Mouse (Mus musculus): ENCODE measurements around the gene Lrrc56. TPM values are rescaled to one million over a fixed set of nuclear protein-coding genes. Genes with fewer than 3 reads are reported as not detected.
A peak's percentile ranks its signal among the peaks of the same experiment; 100 is the strongest.

The Lrrc56 gene
- total RNA-seq (2021), result 7.6 and 9.6 TPM in 2 replicates
- long read RNA-seq, experiment 1, partial matches to known transcripts, result 4 of 13 reads
- long read RNA-seq, experiment 1, other reads (novel, unspliced or antisense), result 5 of 13 reads
- long read RNA-seq, experiment 2, partial matches to known transcripts, result 0 of 4 reads
- long read RNA-seq, experiment 2, other reads (novel, unspliced or antisense), result 4 of 4 reads

DNA sequence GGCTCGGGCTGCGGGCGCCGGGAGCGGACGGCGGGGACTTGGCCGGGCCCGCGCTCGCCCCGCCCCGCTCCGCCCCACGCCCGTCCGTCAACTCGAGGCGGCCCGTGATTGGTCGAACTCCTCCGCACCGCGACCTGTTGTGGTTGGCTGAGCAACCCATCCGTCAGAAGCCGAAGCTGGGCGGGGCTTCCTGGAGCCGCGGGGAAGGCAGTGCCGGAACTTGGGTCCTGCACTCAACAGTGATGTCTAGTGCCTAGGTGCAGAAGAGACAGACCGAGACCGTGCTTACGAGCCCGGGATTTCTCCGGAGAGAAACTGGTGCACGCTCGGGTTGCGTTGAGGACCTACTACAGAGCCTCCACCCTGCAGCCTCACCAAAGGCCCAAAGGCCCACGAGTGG is at the start of gene Lrrc56, which contains the start of gene Hras:
Gene Lrrc56, plus strand, starts transcription at position 210 of the 400 bp plus-strand sequence.
Gene Hras, minus strand, starts transcription at position 58 of the 400 bp plus-strand sequence.
- peak; percentile 99 for DNase-seq

DNA sequence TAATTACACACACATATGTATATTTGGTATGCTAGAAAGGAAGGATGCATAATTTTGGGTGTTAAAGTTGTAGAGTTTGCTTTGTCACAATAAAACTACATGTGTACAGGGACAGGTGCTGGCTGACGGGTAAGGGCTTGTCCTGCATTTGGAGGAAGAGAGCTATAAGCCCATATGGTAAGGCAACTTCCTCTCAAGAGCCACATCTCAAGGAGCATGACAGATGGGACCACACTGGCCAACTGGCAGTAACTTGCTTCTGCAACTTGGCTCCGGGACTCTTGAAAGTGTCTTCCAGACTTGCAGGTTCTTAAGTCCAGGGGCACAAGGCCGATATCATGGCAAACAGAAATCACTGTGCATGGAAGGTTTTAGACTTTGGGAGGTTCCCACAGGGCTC is 49.3 kb upstream of the Lrrc56 start:
- no peak for DNase-seq

DNA sequence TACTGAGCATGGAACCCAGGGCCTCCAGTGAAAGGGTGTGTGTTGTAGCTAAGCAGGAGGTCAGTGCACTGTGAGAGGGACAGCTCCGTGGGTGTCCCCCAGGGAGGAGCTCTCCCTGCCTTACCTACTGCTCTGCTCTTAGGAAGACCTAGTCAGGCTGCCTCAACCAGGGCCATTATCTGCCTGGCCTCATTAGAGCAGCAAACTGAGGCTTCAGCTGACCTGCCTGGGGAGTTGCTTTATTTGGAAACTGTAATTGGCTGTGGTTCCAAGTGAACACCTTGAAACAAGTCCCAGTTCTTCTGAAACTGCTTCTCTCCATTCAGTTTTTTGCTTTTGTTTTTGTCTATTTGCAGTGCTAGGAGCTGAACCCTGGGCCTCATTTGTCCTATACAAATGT is 48.6 kb upstream of the Lrrc56 start:
- no peak for DNase-seq

DNA sequence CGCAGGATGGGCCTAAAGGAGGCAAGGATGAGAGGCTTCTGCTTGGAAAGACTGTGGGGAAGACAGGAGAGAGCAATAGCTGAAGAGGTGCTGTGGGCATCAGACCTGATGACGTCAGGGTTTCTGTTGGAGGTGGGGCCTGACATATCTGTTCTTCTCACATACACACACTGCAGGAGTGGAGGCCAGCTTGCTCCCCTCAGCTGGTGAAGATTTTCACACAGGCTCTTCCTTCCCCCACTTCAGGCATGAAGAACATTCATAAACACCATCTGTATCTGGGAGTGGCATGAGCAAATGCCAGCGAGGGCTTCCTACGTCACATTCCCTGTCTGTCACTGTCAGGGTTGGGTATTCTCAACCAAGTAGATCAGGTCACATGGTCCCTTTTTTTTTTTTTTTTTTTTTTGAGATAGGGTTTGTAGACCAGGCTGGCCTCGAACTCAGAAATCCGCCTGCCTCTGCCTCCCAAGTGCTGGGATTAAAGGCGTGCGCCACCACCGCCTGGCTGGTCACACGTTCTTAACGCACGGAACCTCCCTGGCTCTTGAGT is 47.8 kb upstream of the Lrrc56 start:
- no peak for DNase-seq

DNA sequence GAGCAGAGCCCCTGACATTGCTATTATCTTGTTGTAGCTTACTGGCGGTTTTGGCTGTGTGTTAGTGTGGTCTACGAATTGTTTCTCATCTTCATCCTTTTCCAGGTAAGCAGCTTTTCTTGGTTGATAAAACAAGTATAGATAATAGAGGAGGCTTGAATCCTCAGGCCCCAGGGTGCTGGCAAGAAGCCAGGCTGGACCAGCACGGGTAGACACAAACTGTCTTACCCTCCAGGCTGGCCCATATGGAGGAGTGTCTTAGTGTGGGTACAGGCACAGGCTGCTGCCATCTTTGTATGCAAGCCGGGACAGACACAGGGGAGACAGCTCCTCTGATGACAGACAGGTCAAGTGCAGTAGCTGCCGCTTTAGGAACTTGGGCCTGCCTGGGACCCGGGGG is 46.9 kb upstream of the Lrrc56 start:
- DNase-seq, result no peak

DNA sequence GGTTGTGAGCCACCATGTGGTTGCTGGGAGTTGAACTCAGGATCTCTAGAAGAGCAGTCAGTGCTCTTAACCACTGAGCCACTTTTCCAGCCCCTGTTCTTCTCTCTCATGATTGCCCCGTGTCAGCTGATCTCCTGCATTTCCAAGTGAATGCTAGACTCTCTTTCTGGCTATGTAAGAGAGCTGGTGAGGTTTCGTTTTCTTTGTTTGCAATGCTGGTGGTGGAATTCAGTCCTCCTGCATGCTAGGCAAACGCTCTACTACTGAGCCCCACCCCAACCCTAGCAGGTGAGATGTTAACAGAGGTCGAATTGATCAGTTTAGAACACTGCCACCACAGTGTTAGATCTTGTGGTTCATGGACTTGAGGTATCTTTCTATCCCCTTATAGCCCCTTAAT is 45.3 kb upstream of the Lrrc56 start:
- DNase-seq, result no peak

DNA sequence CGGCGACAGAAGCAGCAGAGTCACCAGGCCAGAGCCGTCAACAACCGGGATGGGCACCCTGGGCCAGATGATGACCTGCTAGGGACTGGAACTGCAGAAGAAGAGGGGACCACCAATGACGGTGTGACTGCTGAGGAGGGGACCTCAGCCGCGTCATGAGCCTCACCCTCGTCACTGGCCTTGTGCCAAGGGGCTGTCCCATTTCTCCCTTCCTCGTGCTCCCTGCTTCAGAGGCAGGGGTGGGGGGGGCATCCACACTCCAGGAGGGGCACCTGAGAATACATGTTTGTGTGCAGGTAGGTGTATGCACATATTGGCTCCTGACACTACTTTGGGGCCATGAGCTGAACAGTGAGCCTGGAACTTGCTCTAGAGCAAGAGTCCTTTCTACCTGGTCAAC is 38.6 kb upstream of the Lrrc56 start:
- no peak for DNase-seq

DNA sequence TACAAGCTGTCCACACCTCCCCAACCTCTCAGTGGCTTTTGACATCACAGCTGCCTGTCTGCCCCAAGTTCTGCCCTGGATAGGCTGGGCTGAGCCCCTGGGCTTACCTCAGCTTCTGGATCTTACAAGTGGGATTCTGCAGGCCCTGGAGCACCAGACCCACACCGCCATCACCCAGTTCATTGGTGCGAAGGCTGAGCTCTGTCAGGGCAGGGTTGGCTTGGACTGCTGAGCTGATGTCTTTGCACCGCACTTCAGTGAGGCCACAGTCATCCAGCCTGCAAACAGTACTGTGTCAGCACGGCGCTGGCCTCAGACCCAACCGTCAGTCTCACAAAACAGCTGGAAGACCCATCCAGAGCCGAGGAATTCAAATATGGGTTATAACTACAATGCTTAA is 29.6 kb upstream of the Lrrc56 start:
- DNase-seq, result no peak

DNA sequence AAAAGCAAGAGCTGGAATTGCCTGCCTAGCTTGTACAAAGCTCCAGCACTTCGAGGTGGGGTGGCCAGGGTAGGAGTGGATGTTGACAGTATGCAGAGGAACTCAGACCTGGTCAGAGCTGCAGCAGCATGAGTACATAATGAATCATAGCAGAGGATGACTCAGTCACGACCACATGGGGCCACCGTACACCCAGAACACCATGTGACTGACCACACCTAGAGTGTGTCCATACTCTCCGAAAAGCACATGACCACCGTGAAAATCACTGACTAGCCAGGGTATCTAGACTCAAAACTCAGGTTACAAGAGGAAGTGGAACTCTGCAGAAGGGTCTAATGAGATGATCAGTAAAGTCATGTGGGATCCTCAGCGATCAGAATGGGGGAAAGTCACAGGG is 29.1 kb upstream of the Lrrc56 start:
- peak; percentile 70 for DNase-seq

DNA sequence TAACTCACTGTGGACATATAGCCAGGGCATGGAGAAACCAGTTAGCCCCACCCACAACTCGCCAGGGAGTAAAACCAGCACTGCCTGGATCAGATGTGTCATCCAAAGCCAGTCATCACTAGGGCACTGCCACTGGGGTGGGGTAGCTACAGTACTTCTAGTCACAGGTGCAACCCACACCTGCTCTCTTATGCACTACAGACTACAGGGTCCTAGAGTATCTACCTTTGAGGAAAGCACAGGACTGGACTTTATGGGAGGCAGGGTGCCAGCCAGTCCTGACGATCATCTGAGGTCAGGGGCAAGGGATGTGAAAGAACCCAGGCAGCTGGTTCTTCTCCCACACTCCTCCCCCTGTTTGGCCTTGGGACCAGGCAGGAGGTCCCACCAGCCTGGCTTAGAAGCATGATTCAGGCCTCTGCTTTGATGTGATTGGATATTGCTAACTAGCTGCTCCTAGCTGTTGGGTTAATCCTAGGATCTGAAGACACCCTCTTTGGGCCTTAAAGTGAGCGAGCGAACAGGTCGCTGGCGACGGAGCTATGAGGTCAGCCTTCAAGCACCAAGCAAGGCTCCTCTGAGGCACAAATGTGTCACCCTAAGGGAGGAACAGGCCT is 25.9 kb upstream of the Lrrc56 start:
- peak; percentile 87 for DNase-seq

DNA sequence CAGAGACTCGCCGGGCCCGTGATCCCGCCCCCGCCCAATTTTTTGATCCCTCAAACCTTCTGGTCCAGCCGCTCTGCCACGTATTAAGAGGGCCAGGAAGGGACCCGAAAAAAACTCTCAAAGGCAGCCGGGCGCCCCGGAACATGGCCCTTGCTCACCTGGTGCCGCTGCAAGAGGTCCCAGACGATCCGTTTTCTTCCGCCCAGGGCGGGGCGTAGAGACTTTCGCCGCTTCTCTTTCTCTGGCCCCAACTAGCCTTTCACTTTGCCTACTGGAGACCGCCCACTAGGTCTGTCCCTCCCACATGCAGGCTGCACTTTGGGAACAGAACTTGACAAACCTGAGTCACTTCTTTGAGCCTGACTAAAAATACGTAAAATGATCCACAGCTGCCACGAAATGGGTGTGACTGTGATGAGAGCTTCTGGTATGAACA is 25.4 kb upstream of the Lrrc56 start:
- DNase-seq, result peak; percentile 88

DNA sequence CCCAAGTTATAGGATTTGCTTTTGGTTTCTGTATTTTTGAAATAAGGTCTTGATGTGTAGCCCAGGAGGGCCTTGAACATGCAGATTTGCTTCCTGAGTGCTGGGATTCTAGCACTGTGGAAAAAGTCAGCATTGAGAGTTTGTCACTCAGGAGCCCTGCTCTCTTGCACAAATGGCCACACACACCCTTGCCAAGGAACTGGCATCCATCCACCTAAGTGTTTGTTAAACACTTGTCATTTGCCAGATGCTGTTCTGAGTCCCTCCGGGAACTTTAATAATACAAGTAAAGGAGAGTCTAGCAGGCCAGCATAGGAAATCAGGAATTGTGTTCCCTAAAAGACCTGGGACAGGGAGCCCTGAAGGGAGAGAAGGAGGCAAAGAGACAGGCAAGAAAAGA is 24.7 kb upstream of the Lrrc56 start:
- peak; percentile 51 for DNase-seq

DNA sequence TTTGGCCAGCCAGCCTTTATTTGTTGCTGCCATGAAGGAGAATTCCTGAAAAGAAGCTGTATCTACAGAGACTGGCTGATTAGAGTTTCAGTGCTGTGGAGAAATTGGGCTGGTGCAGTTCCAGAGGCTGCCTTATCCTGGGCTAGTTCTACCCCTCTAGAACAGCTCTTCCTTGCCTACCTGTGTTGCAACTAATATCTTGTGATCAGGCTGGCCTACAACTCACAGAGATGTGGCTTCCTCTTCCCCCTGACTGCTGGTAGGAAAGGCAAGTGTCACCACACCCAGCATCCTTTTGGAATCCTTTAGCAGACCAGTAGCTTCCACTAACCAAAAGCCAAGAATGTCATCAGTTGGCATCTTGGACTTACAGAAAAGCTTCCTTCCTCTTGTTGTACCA is 24.1 kb upstream of the Lrrc56 start:
- DNase-seq, result no peak

DNA sequence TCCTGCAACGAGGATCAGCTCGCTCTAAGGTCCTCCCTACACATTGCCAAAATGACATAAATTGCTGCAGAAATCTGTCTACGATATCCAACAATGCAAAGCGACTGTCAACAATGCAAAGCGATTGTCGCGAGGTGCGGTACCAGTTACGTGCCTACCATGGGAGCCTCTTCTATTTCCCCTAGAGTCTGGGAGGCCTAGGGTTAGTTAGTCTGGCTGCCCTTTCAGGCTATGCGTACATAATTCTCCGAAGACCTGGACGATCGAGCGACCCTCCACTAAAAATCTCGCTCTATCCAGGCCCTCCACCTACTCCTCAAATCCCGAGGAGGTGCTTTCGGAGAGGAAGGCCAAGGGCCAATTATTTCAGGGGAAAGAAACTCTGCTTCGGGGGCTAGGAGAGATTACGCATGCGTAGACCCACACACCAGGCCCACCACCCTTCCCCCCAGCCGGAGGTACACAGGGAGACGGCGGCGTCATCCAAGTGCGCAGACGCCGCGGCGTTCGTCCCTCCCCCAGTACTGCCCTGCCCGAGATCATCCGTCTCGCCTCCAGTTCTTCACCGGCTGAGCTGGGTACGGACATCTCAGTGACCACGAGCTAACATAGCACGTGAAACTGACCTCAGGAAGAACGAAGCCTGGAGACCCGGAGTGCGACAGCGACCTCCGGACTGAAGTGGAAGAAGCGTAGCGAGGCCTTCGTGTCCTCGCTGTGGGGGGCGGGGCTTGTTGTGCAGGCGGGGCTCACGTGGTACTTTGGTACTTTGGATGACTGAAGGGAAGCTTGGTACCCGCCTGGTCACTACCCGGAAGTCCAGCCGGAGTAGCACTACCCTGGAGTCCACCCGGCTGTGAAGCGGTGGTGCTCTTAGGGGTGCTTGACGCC is 21.6 kb upstream of the Lrrc56 start, which contains the start of gene Rnh1:
Gene Rnh1, minus strand, starts transcription at position 742 of the 891 bp plus-strand sequence.
- peak; percentile 94 for DNase-seq

DNA sequence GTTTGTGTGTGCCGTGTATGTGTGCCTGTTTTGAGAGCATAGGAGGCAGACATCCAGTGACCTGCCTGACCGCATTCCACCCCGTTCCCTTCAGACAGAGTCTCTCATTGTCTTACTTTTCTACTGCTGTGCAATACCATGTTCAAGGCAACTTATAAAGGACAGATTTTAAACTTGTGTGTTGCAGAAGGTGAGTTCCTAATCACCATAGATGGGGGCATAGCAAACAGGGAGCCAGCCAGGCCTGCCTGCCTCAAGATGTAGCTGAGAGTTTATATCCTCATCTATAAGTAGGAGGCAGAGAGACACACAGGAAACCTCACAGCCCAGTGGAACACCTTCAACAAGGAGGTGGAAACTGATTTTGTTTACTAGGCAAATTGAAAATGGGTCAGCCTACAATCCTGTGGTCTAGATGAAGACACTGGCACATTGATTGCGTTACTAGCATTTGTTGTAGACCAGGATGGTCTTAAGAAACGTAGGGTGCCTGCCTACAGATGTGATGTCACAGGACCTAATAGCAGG is 20.6 kb upstream of the Lrrc56 start:
- no peak for DNase-seq

DNA sequence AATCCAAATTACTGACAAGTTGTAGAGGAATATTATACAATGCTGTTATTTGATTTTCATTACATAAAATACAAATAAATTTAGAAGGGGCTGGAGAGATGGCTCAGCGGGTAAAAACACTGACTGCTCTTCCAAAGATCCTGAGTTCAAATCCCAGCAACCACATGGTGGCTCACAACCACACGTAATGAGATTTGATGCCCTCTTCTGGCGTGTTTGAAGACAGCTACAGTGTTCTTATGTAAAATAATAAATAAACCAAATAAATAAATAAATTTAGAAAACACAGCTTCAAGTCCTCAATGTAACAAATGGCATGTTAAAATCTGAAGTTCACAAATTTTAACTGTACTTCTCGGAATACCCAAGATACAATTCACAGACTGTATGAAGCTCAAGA is 18.9 kb upstream of the Lrrc56 start:
- no peak for DNase-seq

DNA sequence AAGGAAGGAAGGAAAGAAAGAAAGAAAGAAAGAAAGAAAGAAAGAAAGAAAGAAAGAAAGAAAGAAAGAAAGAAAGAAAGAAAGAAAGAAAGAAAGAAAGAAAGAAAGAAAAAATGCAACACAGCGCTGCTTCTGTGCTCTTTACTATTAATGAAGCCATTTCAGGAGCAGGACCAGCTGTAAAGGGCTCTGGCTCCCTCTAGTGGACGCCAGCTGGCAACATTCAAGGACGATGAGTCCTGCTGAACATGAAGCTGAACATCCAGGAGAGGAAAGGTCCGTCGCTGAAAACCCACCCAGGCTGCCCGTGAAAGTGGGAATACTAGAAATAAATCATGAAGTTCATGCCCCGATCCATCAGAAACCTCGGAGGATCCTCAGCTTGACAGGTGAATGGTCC is 17.8 kb upstream of the Lrrc56 start:
- DNase-seq, result peak; percentile 93

DNA sequence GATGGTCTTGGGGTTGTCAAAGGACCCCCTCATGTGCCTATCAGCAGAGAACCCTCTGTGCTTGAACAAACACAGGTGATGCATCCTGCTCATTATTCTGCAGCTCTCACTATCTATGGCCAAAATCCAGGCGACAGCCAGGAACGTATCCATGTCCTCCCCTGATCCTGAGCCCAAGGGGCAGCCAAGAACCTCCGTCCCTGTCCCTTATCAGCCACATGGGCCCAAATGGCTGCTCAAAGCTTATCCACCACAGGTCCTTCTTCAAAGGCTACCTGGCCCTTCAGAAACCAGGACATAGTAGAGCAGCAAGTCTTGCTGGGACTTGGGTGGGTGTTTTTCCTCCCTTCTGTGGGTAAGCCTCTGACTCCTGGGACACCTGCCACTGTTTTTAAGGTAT is 5.8 kb upstream of the Lrrc56 start:
- no peak for DNase-seq

DNA sequence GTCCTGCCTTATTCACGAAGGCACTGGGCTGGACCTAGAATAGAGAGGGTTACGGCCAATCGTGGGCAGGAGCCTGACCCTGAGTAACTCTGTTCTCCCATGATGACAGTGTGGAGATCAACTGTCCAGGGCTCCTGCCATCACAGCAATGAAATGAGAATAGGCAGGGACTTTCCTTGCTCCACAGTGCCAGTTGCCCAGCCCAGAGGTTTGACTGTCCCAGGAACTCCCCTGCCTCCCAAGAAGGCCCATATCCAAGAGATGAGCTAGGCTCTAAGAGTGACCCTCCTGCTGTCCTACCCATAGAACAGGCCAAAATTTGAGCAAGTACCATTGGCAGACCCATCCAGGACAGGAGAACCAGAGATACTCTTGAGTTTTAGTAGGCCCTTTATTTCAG is 5.2 kb upstream of the Lrrc56 start:
- no peak for DNase-seq

DNA sequence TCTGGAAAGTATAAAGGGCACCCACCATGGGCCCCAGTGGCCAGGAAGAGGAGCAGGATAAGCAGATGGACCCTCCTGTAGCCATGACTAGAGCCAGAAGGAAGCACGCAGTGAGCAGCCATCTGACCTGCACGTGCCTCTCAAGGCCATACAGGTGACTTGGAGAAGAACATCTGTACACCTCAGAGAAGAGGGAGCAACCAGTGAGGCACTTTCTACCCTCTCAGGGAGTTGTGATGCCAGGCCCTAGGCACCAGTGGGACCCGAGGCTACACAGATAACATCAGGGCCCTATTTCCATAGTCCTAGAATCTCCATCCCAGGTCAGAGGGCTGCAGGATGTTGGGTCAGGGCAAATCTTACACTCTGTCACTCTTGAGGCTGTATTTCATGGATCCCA is 3.7 kb upstream of the Lrrc56 start:
- DNase-seq, result no peak

DNA sequence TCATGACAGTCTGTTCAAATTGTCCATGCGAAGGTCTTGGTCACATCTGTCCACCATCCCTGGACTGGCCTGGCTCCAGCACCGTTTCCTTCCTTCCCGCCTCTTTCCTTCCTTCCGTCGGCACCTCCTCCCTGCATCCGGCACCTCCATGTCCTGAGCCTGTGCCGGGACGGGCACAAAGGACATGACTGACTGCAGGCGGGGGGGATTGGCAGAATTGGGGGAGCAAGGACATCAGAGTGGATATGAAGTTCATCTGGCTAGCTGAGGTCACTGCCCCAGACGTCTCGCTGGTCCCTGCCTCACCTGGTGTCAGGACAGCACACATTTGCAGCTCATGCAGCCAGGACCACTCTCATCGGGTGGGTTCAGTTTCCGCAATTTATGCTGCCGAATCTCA is 2.9 kb upstream of the Lrrc56 start:
- peak; percentile 58 for DNase-seq

DNA sequence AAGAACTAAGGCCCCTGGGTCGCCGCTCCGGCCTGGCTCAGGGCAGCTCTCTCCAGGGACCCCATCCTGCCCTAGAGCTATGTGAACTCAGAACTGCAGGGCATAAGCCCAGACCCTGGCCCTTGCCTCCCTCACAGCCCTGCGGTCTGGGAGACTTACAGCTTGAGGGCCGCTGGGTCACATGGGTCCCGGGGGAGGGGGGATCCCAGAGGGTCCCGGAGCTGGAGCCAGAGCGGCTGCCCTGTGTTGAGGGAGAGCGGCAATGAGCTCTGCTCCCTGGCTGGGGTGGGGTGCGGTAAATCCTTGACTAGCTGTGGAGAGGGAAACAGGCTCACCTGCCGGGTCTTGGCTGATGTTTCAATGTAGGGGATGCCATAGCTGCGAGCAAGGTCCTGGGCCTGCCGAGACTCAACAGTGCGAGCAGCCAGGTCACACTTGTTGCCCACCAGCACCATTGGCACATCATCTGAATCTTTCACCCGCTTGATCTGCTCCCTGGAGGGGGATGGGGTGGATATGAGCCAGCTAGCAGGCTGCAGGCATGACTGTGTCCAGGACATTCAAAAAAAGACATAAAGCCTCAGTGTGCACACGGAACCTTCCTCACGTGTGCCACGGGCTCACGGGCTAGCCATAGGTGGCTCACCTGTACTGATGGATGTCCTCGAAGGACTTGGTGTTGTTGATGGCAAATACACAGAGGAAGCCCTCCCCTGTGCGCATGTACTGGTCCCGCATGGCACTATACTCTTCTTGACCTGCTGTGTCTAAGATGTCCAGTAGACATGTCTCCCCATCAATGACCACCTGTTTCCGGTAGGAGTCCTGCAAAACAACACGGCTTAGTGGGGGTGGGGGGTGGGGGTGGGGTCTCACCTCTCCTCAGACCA is 1.9 kb upstream of the Lrrc56 start:
- DNase-seq, result no peak

Data from adrenal gland, postnatal 14 days (tissue).